Mouse (Mus musculus): ENCODE data around the gene Cggbp1.

- TF ChIP-seq CTCF (IDR thresholded peaks at IDR 0.05; ENCODE audit: borderline replicate concordance, insufficient read depth, low read length) (no peak), POLR2A (IDR thresholded peaks at IDR 0.05; ENCODE audit: low read depth, low read length) (no peak)
These were observed 57.0 kb downstream of the Cggbp1 start for GRCm38 (mm10) chr16:64908747-64909146.

Measured in embryonic fibroblast, embryonic 13.5 days (primary cell).